Mouse (Mus musculus): ENCODE data around the gene Elane. TPM values are rescaled to one million over a fixed set of nuclear protein-coding genes. Genes with fewer than 3 reads are reported as not detected.
A peak's percentile ranks its signal among the peaks of the same experiment; 100 is the strongest.

Gene Elane
- polyA plus RNA-seq, 1 experiment = not detected

DNA sequence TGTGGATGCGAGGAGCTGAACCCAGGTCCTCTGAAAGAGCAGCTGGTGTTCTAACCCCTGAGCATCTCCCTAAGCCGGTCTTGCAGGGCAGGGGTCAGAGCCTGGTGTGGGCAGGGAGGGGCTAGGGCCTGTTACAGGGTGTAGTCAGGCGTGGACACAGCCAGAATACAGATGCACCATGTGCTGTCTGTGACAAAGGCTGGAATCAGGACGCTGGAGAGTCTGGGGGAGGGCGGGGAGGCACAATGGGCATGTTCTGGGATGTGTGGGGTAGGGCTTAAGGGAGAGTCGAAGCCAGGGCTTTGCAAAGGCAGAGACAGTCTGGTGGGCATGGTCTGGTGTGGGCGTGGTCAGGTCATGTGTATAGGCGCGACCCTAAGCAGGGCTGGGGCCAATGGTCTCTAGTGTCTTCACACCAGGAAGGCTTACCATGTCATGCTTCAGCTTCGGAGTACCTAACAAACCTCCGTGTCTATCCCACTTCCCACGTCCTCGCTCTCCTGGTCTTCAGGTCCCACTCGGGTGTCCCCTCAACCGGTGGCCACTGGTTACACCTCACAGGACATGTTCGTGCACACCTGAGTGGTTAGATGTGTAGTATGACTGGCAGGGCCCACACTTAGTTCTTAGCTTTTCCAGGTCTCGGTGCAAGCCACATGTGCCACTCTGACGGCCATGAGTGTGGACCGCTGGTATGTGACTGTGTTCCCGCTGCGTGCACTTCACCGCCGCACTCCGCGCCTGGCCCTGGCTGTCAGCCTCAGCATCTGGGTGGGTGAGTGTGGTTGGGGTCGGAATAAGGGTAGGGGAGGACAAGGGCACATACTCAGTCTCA lies 34.2 kb downstream of the Elane start:
- peaks cover 14% of the 10 kb centered on the region for H3K79me2 ChIP-seq (ENCODE audit: control insufficient read depth, insufficient read depth)
- no peaks in the 10 kb centered on the region for H3K36me3 ChIP-seq (ENCODE audit: control insufficient read depth, insufficient read depth)
- no peak overlapping the region for H3ac ChIP-seq (ENCODE audit: control insufficient read depth, insufficient read length)
- TF ChIP-seq SRF (IDR thresholded peaks at IDR 0.05; ENCODE audit: control insufficient read depth, insufficient read length, low read depth) (no peak), MYOD1 (IDR thresholded peaks at IDR 0.05; ENCODE audit: control insufficient read depth in 1 of 3, insufficient read length in 2 of 3, low read depth in 2 of 3) (no peak), E2F4 (IDR thresholded peaks at IDR 0.05; ENCODE audit: insufficient read depth) (no peak), REST (IDR thresholded peaks at IDR 0.05; ENCODE audit: insufficient read depth, insufficient read length) (no peak), TCF12 (IDR thresholded peaks at IDR 0.05; ENCODE audit: insufficient read depth, poor library complexity, severe bottlenecking) (no peak), TCF3 (IDR thresholded peaks at IDR 0.05; ENCODE audit: insufficient read length, low read depth) (no peak), POLR2AphosphoS2 (IDR thresholded peaks at IDR 0.05; ENCODE audit: insufficient read length, low read depth) (no peak), USF1 (IDR thresholded peaks at IDR 0.05; ENCODE audit: low read depth) (no peak), POLR2A (IDR thresholded peaks at IDR 0.05; ENCODE audit: insufficient read length, low read depth) (no peak), MYOG (IDR thresholded peaks at IDR 0.05; ENCODE audit: control insufficient read depth in 1 of 3, insufficient read depth in 1 of 3, insufficient read length in 2 of 3, low read depth in 2 of 3) (no peak), MAX (IDR thresholded peaks at IDR 0.05; ENCODE audit: low read depth) (no peak), CEBPB (IDR thresholded peaks at IDR 0.05; ENCODE audit: insufficient read depth, poor library complexity, severe bottlenecking) (no peak)
- H3K4me3 ChIP-seq = no peak overlapping the region
- H3K4me2 ChIP-seq (ENCODE audit: low read depth) = no peak overlapping the region
- H3K27me3 ChIP-seq (ENCODE audit: control insufficient read depth, insufficient read depth, insufficient read length) = peaks cover 32% of the 10 kb centered on the region

DNA sequence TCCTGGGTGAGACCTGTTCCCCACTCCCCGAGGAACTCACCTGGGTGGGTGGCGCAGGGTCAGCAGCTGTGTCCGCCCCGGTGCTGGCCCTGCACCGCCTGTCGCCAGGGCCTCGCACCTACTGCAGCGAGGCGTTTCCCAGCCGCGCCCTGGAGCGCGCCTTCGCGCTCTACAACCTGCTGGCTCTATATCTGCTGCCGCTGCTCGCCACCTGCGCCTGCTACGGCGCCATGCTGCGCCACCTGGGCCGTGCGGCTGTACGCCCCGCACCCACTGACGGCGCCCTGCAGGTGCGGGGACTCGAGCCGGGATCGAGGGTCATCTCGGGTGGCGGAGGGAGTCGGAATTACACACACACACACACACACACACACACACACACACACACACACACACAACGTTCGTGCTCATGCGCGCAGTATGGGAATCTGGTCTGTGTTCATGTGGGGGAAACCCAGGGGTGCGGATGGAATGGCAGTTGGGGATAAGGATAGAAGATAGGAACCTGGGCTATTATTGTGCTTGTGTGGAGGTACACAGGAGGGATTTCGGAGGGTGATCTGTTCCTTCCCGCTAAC lies 35.0 kb downstream of the Elane start, which contains the start of gene R3hdm4:
Gene R3hdm4, minus strand, starts transcription at position 251 of the 578 bp plus-strand sequence.
- Histone ChIP-seq H3K79me2 (ENCODE audit: control insufficient read depth, insufficient read depth) (peaks cover 6% of the 10 kb centered on the region), H3K36me3 (ENCODE audit: control insufficient read depth, insufficient read depth) (no peaks in the 10 kb centered on the region), H3K27me3 (ENCODE audit: control insufficient read depth, insufficient read depth, insufficient read length) (peaks cover 32% of the 10 kb centered on the region), H3ac (ENCODE audit: control insufficient read depth, insufficient read length) (no peak within 1 kb of the TSS), H3K4me3 (no peak within 1 kb of the TSS), H3K4me2 (ENCODE audit: low read depth) (no peak within 1 kb of the TSS)
- no peak for TF ChIP-seq MYOG (IDR thresholded peaks at IDR 0.05; ENCODE audit: control insufficient read depth in 1 of 3, insufficient read depth in 1 of 3, insufficient read length in 2 of 3, low read depth in 2 of 3)
- no peak for TF ChIP-seq POLR2AphosphoS2 (IDR thresholded peaks at IDR 0.05; ENCODE audit: insufficient read length, low read depth)
- TF ChIP-seq MAX (IDR thresholded peaks at IDR 0.05; ENCODE audit: low read depth) = no peak
- TF ChIP-seq CEBPB (IDR thresholded peaks at IDR 0.05; ENCODE audit: insufficient read depth, poor library complexity, severe bottlenecking) = no peak
- no peak for TF ChIP-seq E2F4 (IDR thresholded peaks at IDR 0.05; ENCODE audit: insufficient read depth)
- TF ChIP-seq USF1 (IDR thresholded peaks at IDR 0.05; ENCODE audit: low read depth) = no peak
- TF ChIP-seq REST (IDR thresholded peaks at IDR 0.05; ENCODE audit: insufficient read depth, insufficient read length) = no peak
- TF ChIP-seq SRF (IDR thresholded peaks at IDR 0.05; ENCODE audit: control insufficient read depth, insufficient read length, low read depth) = no peak
- no peak for TF ChIP-seq MYOD1 (IDR thresholded peaks at IDR 0.05; ENCODE audit: control insufficient read depth in 1 of 3, insufficient read length in 2 of 3, low read depth in 2 of 3)
- no peak for TF ChIP-seq TCF12 (IDR thresholded peaks at IDR 0.05; ENCODE audit: insufficient read depth, poor library complexity, severe bottlenecking)
- no peak for TF ChIP-seq POLR2A (IDR thresholded peaks at IDR 0.05; ENCODE audit: insufficient read length, low read depth)

DNA sequence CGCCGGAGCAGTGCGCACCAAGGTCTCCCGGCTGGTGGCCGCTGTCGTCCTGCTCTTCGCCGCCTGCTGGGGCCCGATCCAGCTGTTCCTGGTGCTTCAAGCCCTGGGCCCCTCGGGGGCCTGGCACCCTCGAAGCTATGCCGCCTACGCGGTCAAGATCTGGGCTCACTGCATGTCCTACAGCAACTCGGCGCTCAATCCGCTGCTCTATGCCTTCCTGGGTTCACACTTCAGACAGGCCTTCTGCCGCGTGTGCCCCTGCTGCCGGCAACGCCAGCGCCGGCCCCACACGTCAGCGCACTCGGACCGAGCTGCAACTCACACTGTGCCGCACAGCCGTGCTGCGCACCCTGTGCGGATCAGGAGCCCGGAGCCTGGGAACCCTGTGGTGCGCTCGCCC lies 35.5 kb downstream of the Elane start:
- TF ChIP-seq MYOG (IDR thresholded peaks at IDR 0.05; ENCODE audit: control insufficient read depth in 1 of 3, insufficient read depth in 1 of 3, insufficient read length in 2 of 3, low read depth in 2 of 3) (peak in 2 of 3 experiments; percentile 1 to 4), POLR2AphosphoS2 (IDR thresholded peaks at IDR 0.05; ENCODE audit: insufficient read length, low read depth) (no peak)
- peaks cover 1% of the 10 kb centered on the region for H3K79me2 ChIP-seq (ENCODE audit: control insufficient read depth, insufficient read depth)
- peaks cover 32% of the 10 kb centered on the region for H3K27me3 ChIP-seq (ENCODE audit: control insufficient read depth, insufficient read depth, insufficient read length)
- no peaks in the 10 kb centered on the region for H3K36me3 ChIP-seq (ENCODE audit: control insufficient read depth, insufficient read depth)
- H3K4me3 ChIP-seq = no peak overlapping the region
- H3K4me2 ChIP-seq (ENCODE audit: low read depth) = no peak overlapping the region
- no peak overlapping the region for H3ac ChIP-seq (ENCODE audit: control insufficient read depth, insufficient read length)

DNA sequence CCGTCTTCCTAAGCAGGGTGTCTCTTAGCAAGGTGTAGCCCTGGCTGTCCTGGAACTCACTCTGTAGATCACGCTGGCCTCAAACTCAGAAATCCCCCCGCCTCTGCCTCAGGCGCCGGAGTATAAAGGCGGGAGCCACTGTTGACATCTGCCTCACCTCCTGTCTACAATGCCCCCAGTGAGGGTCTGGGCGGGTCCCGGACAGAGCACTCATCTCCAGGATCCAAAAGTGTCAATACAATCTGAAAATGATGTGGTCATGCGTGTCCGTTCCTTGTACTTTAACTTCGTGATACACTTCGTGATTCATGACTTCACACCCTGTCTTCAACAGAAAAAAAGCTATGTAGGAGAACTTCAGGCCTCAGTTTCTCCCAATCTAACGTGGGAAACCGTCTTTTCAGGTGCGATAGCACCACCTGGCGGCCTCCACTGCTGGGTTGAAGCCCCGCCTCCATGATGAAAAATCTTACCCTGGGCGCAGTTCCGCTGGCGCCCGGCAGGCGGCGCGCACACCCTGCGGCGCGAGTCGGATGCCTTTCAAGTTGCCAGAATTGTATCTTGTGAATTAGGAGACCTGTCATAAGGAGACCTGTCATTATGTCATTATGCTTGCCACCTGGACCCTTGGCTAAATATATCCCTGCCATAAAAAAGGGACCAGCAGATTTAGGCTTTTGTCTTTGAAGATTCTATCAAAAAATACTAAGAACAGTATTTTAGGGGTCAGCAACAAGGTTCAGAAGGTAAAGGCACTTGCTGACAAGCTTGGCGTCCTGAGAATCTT lies 39.1 kb downstream of the Elane start:
- peak overlapping the region; percentile 99 for H3K4me2 ChIP-seq (ENCODE audit: low read depth)
- H3ac ChIP-seq (ENCODE audit: control insufficient read depth, insufficient read length) = no peak overlapping the region
- H3K36me3 ChIP-seq (ENCODE audit: control insufficient read depth, insufficient read depth) = no peaks in the 10 kb centered on the region
- H3K4me3 ChIP-seq = peak overlapping the region; percentile 96
- H3K79me2 ChIP-seq (ENCODE audit: control insufficient read depth, insufficient read depth) = peaks cover 4% of the 10 kb centered on the region
- peaks cover 17% of the 10 kb centered on the region for H3K27me3 ChIP-seq (ENCODE audit: control insufficient read depth, insufficient read depth, insufficient read length)
- TF ChIP-seq REST (IDR thresholded peaks at IDR 0.05; ENCODE audit: insufficient read depth, insufficient read length) = no peak
